Mouse (Mus musculus) kidney, embryonic 16.5 days (tissue): ENCODE data around the gene Bpifb5. TPM values are rescaled to one million over a fixed set of nuclear protein-coding genes. Genes with fewer than 3 reads are reported as not detected.

ENCODE experiments used
- ATAC-seq: fragments of 200-750 bp; cut with Nextera tagmentation; 2 replicates; pipeline ENCODE4 v1.8.0; 2017; ENCODE audit warnings: moderate TSS enrichment; ENCODE audit not compliant: low FRiP score, low TSS enrichment
- H3K27ac ChIP-seq: fragments of 300-500 bp; sonication (generic); 2 replicates; pipeline ENCODE4 v1.5.1; 2014; ENCODE audit warnings: low read length
- H3K27me3 ChIP-seq: fragments of 300-500 bp; sonication (generic); 2 replicates; pipeline ENCODE4 v1.6.1; 2014; ENCODE audit warnings: low read length, control low read depth, mixed read lengths; ENCODE audit not compliant: insufficient read depth
- H3K36me3 ChIP-seq: fragments of 300-500 bp; sonication (generic); 2 replicates; pipeline ENCODE4 v1.6.1; 2014; ENCODE audit warnings: low read length, control low read depth, mixed read lengths; ENCODE audit not compliant: insufficient read depth
- H3K4me1 ChIP-seq: fragments of 300-500 bp; sonication (generic); 2 replicates; pipeline ENCODE4 v1.6.1; 2014; ENCODE audit warnings: low read length, control low read depth, mixed read lengths; ENCODE audit not compliant: insufficient read depth
- H3K4me2 ChIP-seq: fragments of 300-500 bp; sonication (generic); replicated peaks from 2 replicates; pipeline ENCODE4 v1.6.1; 2014; ENCODE audit warnings: low read depth, low read length
- H3K4me3 ChIP-seq: fragments of 300-500 bp; sonication (generic); 2 replicates; pipeline ENCODE4 v1.5.1; 2014; ENCODE audit warnings: mild to moderate bottlenecking, low read length
- H3K9ac ChIP-seq: fragments of 300-500 bp; sonication (generic); replicated peaks from 2 replicates; pipeline ENCODE4 v1.6.1; 2014; ENCODE audit warnings: low read length
- H3K9me3 ChIP-seq: fragments of 300-500 bp; sonication (generic); 2 replicates; pipeline ENCODE4 v1.6.1; 2016; ENCODE audit warnings: low read length, control low read depth
- WGBS: fragments of 180-500 bp; shearing (Covaris S2); extraction: QIAGEN DNeasy Blood & Tissue Kit; methylation state at CpG from one replicate; pipeline ENCODE4 v1.1.7; 2014; 5-methylcytosine and 5-hydroxymethylcytosine counted together
- polyA plus RNA-seq: library from polyadenylated mRNA; unstranded; fragments of >200 nt; fragmentation: Nextera tagmentation; extraction: Ambion mirVana; gene quantifications from 2 replicates; pipeline ENCODE4 v1.2.1, GENCODE M21; 2015

Gene Bpifb5
- polyA plus RNA-seq, 1 experiment from 2014 or later: 0.81 TPM

GRCm38 (mm10) chr2:154193994-154194504 lies 29.5 kb upstream of the Bpifb5 start:
- Histone ChIP-seq H3K9ac (no peak overlapping the region; the same call in 1 of the 2 replicates), H3K9me3 (no peaks in the 10 kb centered on the region), H3K4me3 (no peak overlapping the region), H3K4me2 (no peak overlapping the region), H3K4me1 (no peaks in the 10 kb centered on the region), H3K36me3 (no peaks in the 10 kb centered on the region), H3K27me3 (no peaks in the 10 kb centered on the region), H3K27ac (no peak overlapping the region)
- WGBS: 86% methylated on average over 5 of the region's 5 CpGs
- no peak for ATAC-seq

GRCm38 (mm10) chr2:154197036-154197435 lies 26.5 kb upstream of the Bpifb5 start:
- Histone ChIP-seq H3K27me3 (no peaks in the 10 kb centered on the region), H3K36me3 (no peaks in the 10 kb centered on the region), H3K9ac (no peak overlapping the region), H3K4me3 (no peak overlapping the region), H3K9me3 (no peaks in the 10 kb centered on the region), H3K4me1 (no peaks in the 10 kb centered on the region), H3K4me2 (no peak overlapping the region), H3K27ac (no peak overlapping the region)
- 88% methylated on average over 9 of the region's 9 CpGs for WGBS
- no peak for ATAC-seq

- H3K9ac ChIP-seq: no peak overlapping the region
- WGBS: 87% methylated on average over 4 of the region's 4 CpGs
- no peak overlapping the region for H3K4me3 ChIP-seq
- H3K27ac ChIP-seq: no peak overlapping the region
- no peaks in the 10 kb centered on the region for H3K9me3 ChIP-seq
- no peak for ATAC-seq
- H3K4me2 ChIP-seq: no peak overlapping the region
- H3K36me3 ChIP-seq: no peaks in the 10 kb centered on the region
- no peaks in the 10 kb centered on the region for H3K27me3 ChIP-seq
- no peaks in the 10 kb centered on the region for H3K4me1 ChIP-seq
Observed at GRCm38 (mm10) chr2:154204630-154205029, 18.9 kb upstream of the Bpifb5 start.

GRCm38 (mm10) chr2:154206908-154207307 lies 16.6 kb upstream of the Bpifb5 start:
- Histone ChIP-seq H3K9me3 (no peaks in the 10 kb centered on the region), H3K27ac (no peak overlapping the region), H3K4me1 (no peaks in the 10 kb centered on the region), H3K36me3 (no peaks in the 10 kb centered on the region), H3K4me3 (no peak overlapping the region), H3K27me3 (no peaks in the 10 kb centered on the region), H3K9ac (no peak overlapping the region), H3K4me2 (no peak overlapping the region)
- 65% methylated on average over 7 of the region's 7 CpGs for WGBS
- no peak for ATAC-seq

GRCm38 (mm10) chr2:154209112-154209511 lies 14.4 kb upstream of the Bpifb5 start:
- no peaks in the 10 kb centered on the region for H3K27me3 ChIP-seq
- H3K27ac ChIP-seq: no peak overlapping the region
- H3K9me3 ChIP-seq: no peaks in the 10 kb centered on the region
- H3K4me2 ChIP-seq: no peak overlapping the region
- no peak for ATAC-seq
- no peak overlapping the region for H3K4me3 ChIP-seq
- no peaks in the 10 kb centered on the region for H3K36me3 ChIP-seq
- H3K9ac ChIP-seq: no peak overlapping the region
- WGBS: 16% methylated on average over 3 of the region's 3 CpGs
- H3K4me1 ChIP-seq: no peaks in the 10 kb centered on the region

GRCm38 (mm10) chr2:154211121-154211520 lies 12.4 kb upstream of the Bpifb5 start:
- Histone ChIP-seq H3K27me3 (no peaks in the 10 kb centered on the region), H3K27ac (no peak overlapping the region), H3K9me3 (no peaks in the 10 kb centered on the region), H3K9ac (no peak overlapping the region), H3K4me1 (no peaks in the 10 kb centered on the region), H3K4me3 (no peak overlapping the region), H3K4me2 (no peak overlapping the region), H3K36me3 (no peaks in the 10 kb centered on the region)
- no peak for ATAC-seq
- 55% methylated on average over 1 of the region's 1 CpGs for whole genome bisulfite sequencing

- Histone ChIP-seq H3K4me1 (no peaks in the 10 kb centered on the region), H3K27me3 (no peaks in the 10 kb centered on the region), H3K36me3 (no peaks in the 10 kb centered on the region), H3K4me2 (no peak overlapping the region), H3K9ac (no peak overlapping the region), H3K9me3 (no peaks in the 10 kb centered on the region), H3K4me3 (no peak overlapping the region), H3K27ac (no peak overlapping the region)
- ATAC-seq: no peak
- WGBS: 86% methylated on average over 4 of the region's 4 CpGs
Observed at GRCm38 (mm10) chr2:154211881-154212280, 11.7 kb upstream of the Bpifb5 start.

- Histone ChIP-seq H3K4me2 (no peak overlapping the region), H3K4me1 (no peaks in the 10 kb centered on the region), H3K36me3 (no peaks in the 10 kb centered on the region), H3K9me3 (no peaks in the 10 kb centered on the region), H3K9ac (no peak overlapping the region), H3K4me3 (no peak overlapping the region), H3K27me3 (no peaks in the 10 kb centered on the region), H3K27ac (no peak overlapping the region)
- ATAC-seq: no peak
- 20% methylated on average over 5 of the region's 5 CpGs for WGBS
Observed at GRCm38 (mm10) chr2:154215191-154215590, 8.4 kb upstream of the Bpifb5 start.

GRCm38 (mm10) chr2:154219950-154220349 lies 3.6 kb upstream of the Bpifb5 start:
- Histone ChIP-seq H3K4me2 (no peak overlapping the region), H3K4me3 (no peak overlapping the region), H3K9ac (no peak overlapping the region), H3K27ac (no peak overlapping the region), H3K36me3 (no peaks in the 10 kb centered on the region), H3K27me3 (no peaks in the 10 kb centered on the region), H3K9me3 (no peaks in the 10 kb centered on the region), H3K4me1 (peaks cover 18% of the 10 kb centered on the region)
- WGBS: 89% methylated on average over 5 of the region's 5 CpGs
- ATAC-seq: no peak

GRCm38 (mm10) chr2:154223917-154224273 lies 353 bp downstream of the Bpifb5 start:
- 9% methylated on average over 2 of the region's 2 CpGs for WGBS
- Histone ChIP-seq H3K4me3 (no peak overlapping the region), H3K9ac (no peak overlapping the region), H3K4me2 (peak overlapping the region; percentile 33), H3K9me3 (no peaks in the 10 kb centered on the region), H3K4me1 (peaks cover 18% of the 10 kb centered on the region), H3K27ac (peak overlapping the region; percentile 62), H3K36me3 (no peaks in the 10 kb centered on the region), H3K27me3 (no peaks in the 10 kb centered on the region)
- peak; percentile 78 for ATAC-seq
